Mouse (Mus musculus) heart, embryonic 14.5 days (tissue): Measurements from ENCODE around the gene Muc13. TPM values are rescaled to one million over a fixed set of nuclear protein-coding genes. Genes with fewer than 3 reads are reported as not detected.
A peak's percentile ranks its signal among the peaks of the same experiment; 100 is the strongest.

ENCODE experiments used
- ATAC-seq: fragments of 200-750 bp; cut with Nextera tagmentation; 2 replicates; pipeline ENCODE4 v1.8.0; 2017; ENCODE audit warnings: low read depth, moderate TSS enrichment; ENCODE audit not compliant: insufficient number of reproducible peaks, insufficient read depth, low FRiP score
- H3K27ac ChIP-seq, 2 experiments: fragments of 200-500 bp in 1 of 2; fragments of 300-500 bp in 1 of 2; sonication (generic) in 1 of 2; replicated peaks in 1 of 2; 2 replicates each; pipeline ENCODE4 v1.5.1; 2012 to 2014; ENCODE audit warnings: low read depth in 2 of 2, low read length in 2 of 2, control low read depth in 1 of 2, mild to moderate bottlenecking in 1 of 2, mixed read lengths in 1 of 2; ENCODE audit not compliant: control insufficient read depth in 1 of 2, insufficient read depth in 1 of 2
- H3K27me3 ChIP-seq: fragments of 300-500 bp; sonication (generic); 2 replicates; pipeline ENCODE4 v1.6.1; 2014; ENCODE audit warnings: mild to moderate bottlenecking, low read length, control low read depth; ENCODE audit not compliant: control insufficient read depth, insufficient read depth
- H3K36me3 ChIP-seq: fragments of 300-500 bp; sonication (generic); 2 replicates; pipeline ENCODE4 v1.6.1; 2014; ENCODE audit warnings: mild to moderate bottlenecking, control low read depth, low read length, mixed read lengths; ENCODE audit not compliant: control insufficient read depth, insufficient read depth
- H3K4me1 ChIP-seq, 2 experiments: fragments of 200-500 bp in 1 of 2; fragments of 300-500 bp in 1 of 2; sonication (generic) in 1 of 2; 2 replicates each; pipeline ENCODE4 v1.6.1; 2012 to 2014; ENCODE audit warnings: low read length in 2 of 2, control low read depth in 1 of 2, mixed read lengths in 1 of 2; ENCODE audit not compliant: control insufficient read depth in 2 of 2, insufficient read depth in 2 of 2
- H3K4me2 ChIP-seq: fragments of 300-500 bp; sonication (generic); 2 replicates; pipeline ENCODE4 v1.6.1; 2014; ENCODE audit warnings: mild to moderate bottlenecking, low read length
- H3K4me3 ChIP-seq, 2 experiments: fragments of 200-500 bp in 1 of 2; fragments of 300-500 bp in 1 of 2; sonication (generic) in 1 of 2; 2 replicates each; pipeline ENCODE4 v1.5.1; 2012 to 2014; ENCODE audit warnings: low read length in 2 of 2, mild to moderate bottlenecking in 2 of 2, control low read depth in 1 of 2, low read depth in 1 of 2, moderate library complexity in 1 of 2; ENCODE audit not compliant: control insufficient read depth in 1 of 2, insufficient read depth in 1 of 2
- H3K9ac ChIP-seq: fragments of 300-500 bp; sonication (generic); 2 replicates; pipeline ENCODE4 v1.6.1; 2014; ENCODE audit warnings: mild to moderate bottlenecking, low read length
- H3K9me3 ChIP-seq: fragments of 300-500 bp; sonication (generic); 2 replicates; pipeline ENCODE4 v1.6.1; 2016; ENCODE audit warnings: low read length, control low read depth; ENCODE audit not compliant: control insufficient read depth
- WGBS: fragments of 180-500 bp; shearing (Covaris S2); extraction: QIAGEN DNeasy Blood & Tissue Kit; methylation state at CpG from one replicate; pipeline ENCODE4 v1.1.7; 2014; 5-methylcytosine and 5-hydroxymethylcytosine counted together
- polyA plus RNA-seq: library from polyadenylated mRNA; unstranded; fragments of >200 nt; fragmentation: Nextera tagmentation; extraction: Ambion mirVana; gene quantifications from 2 replicates; pipeline ENCODE4 v1.2.1, GENCODE M21; 2014

Muc13 gene
- polyA plus RNA-seq, 1 experiment from 2014 or later: not detected

- H3K27ac ChIP-seq: no peak overlapping the region
- H3K4me1 ChIP-seq: peaks cover 0 to 3% of the 10 kb centered on the region in 2 experiments; a peak in 2 of 4 replicates
- WGBS: 60% methylated on average over 5 of the region's 5 CpGs
- no peak overlapping the region for H3K9ac ChIP-seq
- H3K4me2 ChIP-seq: no peak overlapping the region
- no peaks in the 10 kb centered on the region for H3K9me3 ChIP-seq
- peaks cover 13% of the 10 kb centered on the region; the same call in 1 of the 2 replicates for H3K36me3 ChIP-seq
- no peak overlapping the region for H3K4me3 ChIP-seq
- no peak for ATAC-seq
- H3K27me3 ChIP-seq: no peaks in the 10 kb centered on the region
Measured at GRCm38 (mm10) chr16:33772809-33773208, 21.0 kb upstream of the Muc13 start.

- Histone ChIP-seq H3K27ac (peak overlapping the region; percentile 16 to 41; a peak in 1 of 4 replicates), H3K36me3 (no peaks in the 10 kb centered on the region), H3K4me2 (no peak overlapping the region), H3K27me3 (no peaks in the 10 kb centered on the region), H3K4me3 (no peak overlapping the region), H3K4me1 (peaks cover 0 to 3% of the 10 kb centered on the region in 2 experiments; a peak in 2 of 4 replicates), H3K9me3 (no peaks in the 10 kb centered on the region), H3K9ac (no peak overlapping the region)
- WGBS: 63% methylated on average over 3 of the region's 3 CpGs
- ATAC-seq: no peak
Measured at GRCm38 (mm10) chr16:33774972-33775371, 18.9 kb upstream of the Muc13 start.

DNA sequence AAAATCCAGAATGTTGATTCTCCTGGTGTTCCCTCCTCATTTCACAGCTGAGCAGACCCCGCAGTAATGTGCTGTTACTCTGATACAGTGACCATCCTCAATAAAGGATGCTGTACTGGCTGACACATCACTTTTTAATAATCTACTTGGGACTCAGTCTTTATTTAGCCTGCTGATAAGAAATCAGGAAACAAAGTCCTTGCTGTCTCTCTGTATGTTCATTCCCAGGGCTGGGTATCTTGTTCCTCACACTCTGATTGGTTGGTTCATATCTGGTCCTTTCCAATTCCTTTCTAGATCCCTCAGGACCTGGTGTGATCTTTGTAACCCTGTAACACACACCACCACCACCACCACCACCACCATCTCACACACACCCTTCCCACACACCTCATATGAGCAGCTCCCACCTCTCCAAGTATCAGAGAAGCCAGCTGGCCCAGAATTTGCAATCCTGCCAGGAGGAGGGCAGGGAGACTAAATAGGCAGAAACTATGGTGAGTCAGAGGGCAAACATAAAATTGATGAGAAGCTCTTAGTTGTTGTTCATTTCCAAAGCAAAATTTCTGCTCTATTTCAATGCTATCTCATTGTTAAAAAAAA is 18.0 kb upstream of the Muc13 start:
- WGBS: 82% methylated on average over 1 of the region's 1 CpGs
- H3K27ac ChIP-seq: no peak overlapping the region
- H3K36me3 ChIP-seq: no peaks in the 10 kb centered on the region
- no peak overlapping the region for H3K9ac ChIP-seq
- H3K27me3 ChIP-seq: no peaks in the 10 kb centered on the region
- ATAC-seq: no peak
- H3K4me2 ChIP-seq: no peak overlapping the region
- peaks cover 0 to 3% of the 10 kb centered on the region in 2 experiments; a peak in 2 of 4 replicates for H3K4me1 ChIP-seq
- H3K4me3 ChIP-seq: no peak overlapping the region
- no peaks in the 10 kb centered on the region for H3K9me3 ChIP-seq

DNA sequence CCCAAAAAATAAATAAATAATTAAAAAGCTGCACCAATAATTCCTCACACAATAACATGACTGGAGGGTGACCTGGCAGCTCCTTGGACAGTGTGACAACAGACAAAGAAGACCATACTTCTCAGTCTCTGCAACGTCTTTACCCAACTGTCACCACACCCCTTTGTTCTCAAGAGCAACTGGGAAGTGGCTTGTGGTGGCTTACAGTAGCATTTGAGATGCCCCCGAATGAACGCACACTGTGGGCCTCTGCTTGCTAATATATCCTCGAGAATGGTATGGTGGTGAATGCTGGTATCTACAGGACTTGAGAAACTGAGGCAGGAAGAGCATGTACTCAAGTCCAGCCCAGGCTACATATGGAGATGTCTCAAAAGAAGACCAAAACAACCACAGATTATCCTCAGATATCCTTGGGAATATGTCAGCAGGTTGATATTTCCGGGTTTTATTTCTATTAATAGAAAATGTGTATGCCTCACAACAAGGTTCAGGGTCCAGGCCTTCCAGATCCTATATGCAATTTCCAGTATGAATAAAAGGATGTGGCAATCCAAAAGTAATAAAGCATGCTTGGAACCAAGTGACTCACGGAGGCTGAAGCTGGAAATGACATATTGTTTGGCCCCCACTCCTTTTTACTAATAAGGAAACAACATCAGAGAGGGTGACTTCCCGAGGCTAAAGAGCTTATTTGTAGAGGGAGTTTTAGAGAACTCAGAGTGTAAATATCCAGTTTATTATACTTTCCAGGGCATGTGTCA is 16.9 kb upstream of the Muc13 start:
- H3K4me1 ChIP-seq: peaks cover 0 to 3% of the 10 kb centered on the region in 2 experiments; a peak in 2 of 4 replicates
- no peaks in the 10 kb centered on the region for H3K36me3 ChIP-seq
- H3K27me3 ChIP-seq: no peaks in the 10 kb centered on the region
- H3K9ac ChIP-seq: no peak overlapping the region
- no peak overlapping the region for H3K27ac ChIP-seq
- H3K4me3 ChIP-seq: no peak overlapping the region
- no peaks in the 10 kb centered on the region for H3K9me3 ChIP-seq
- WGBS: 71% methylated on average over 7 of the region's 7 CpGs
- no peak for ATAC-seq
- no peak overlapping the region for H3K4me2 ChIP-seq

GRCm38 (mm10) chr16:33777607-33778006 is 16.2 kb upstream of the Muc13 start:
- Histone ChIP-seq H3K9me3 (no peaks in the 10 kb centered on the region), H3K4me2 (no peak overlapping the region), H3K27ac (no peak overlapping the region), H3K4me3 (no peak overlapping the region), H3K27me3 (no peaks in the 10 kb centered on the region), H3K36me3 (no peaks in the 10 kb centered on the region), H3K4me1 (peaks cover 0 to 8% of the 10 kb centered on the region in 2 experiments; a peak in 2 of 4 replicates), H3K9ac (no peak overlapping the region)
- no peak for ATAC-seq
- 81% methylated on average over 6 of the region's 6 CpGs for WGBS

DNA sequence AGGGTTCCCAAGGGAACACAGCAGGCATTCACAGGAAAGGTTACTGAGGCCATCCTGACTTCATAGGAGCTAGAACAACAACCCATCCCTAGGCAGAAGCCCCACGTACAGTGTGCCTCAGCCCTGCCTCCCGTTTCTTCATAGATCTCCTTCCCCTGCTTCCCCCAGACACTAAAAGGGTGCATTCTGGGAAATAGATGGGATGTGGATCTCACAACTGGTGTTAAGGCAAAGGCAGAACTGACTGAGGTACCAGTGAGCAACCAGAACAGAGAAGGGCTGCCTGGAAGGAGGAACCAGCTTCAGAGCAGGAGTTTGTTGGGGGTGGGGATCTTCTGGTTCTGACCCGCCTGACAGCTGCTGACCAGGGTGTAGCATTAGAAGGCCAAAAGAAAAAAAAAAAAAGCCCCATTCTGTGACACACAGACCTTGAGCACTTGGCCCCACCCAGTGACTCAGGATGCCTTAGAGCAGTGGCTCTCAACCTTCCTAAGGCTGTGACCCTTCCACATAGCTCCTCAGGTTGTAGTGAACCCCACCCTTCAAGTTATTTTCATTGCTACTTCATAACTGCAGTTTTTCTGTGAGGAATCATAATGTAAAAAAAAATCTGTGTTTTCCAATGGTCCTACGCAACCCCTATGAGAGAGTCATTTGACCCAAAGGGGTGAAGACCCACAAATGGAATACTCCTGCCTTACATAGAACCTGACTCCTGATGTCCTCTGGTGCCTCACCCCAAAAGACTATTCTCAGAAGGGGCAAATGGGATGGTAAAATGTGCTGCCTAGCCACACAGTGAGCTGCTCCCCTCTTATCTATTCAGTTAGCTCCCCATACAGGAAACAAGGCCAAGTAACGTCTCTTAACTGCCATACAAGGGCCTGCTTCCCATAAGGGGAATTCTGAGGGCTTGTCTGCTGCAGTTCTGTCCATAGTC is 11.8 kb upstream of the Muc13 start:
- Histone ChIP-seq H3K4me2 (no peak overlapping the region), H3K36me3 (no peaks in the 10 kb centered on the region), H3K9ac (no peak overlapping the region), H3K27me3 (no peaks in the 10 kb centered on the region), H3K4me3 (no peak overlapping the region), H3K27ac (no peak overlapping the region), H3K4me1 (peaks cover 4 to 9% of the 10 kb centered on the region in 2 experiments; a peak in 1 of 4 replicates), H3K9me3 (no peaks in the 10 kb centered on the region)
- no peak for ATAC-seq
- WGBS: 63% methylated on average over 5 of the region's 5 CpGs

DNA sequence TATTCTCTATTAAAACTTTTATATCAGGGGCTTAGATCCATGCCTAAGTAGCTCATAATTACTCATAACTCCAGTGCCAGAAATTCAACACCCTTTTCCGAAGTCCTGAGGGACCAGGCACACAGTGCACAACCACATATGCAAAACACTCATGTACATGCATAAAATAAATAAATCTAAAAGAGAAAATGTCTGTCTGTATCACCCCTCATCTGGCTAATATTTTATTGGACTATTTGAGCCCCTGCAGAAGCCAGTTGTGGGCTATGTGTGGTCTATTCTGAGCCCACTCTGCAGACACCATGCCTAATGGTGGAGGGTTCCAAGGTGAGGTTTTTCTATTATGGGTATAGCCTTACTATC is 11.1 kb upstream of the Muc13 start:
- H3K4me2 ChIP-seq: no peak overlapping the region
- H3K4me1 ChIP-seq: peaks cover 8 to 11% of the 10 kb centered on the region in 2 experiments; a peak in 1 of 4 replicates
- H3K4me3 ChIP-seq: no peak overlapping the region
- H3K9me3 ChIP-seq: no peaks in the 10 kb centered on the region
- no peaks in the 10 kb centered on the region for H3K36me3 ChIP-seq
- no peak overlapping the region for H3K9ac ChIP-seq
- no peaks in the 10 kb centered on the region for H3K27me3 ChIP-seq
- no peak for ATAC-seq
- WGBS: 86% methylated on average over 1 of the region's 1 CpGs
- no peak overlapping the region for H3K27ac ChIP-seq
